Mouse (Mus musculus) lung, adult 2 months (tissue): Measurements from ENCODE around the gene Cope.

Source experiments
- CTCF ChIP-seq: fragments of 200-500 bp; IDR thresholded peaks from 2 replicates; pipeline ENCODE4 v1.5.1; 2011; ENCODE audit warnings: mild to moderate bottlenecking, low read length, control low read depth; ENCODE audit not compliant: insufficient read depth
- POLR2A ChIP-seq: fragments of 200-500 bp; IDR thresholded peaks from 2 replicates; pipeline ENCODE4 v1.6.1; 2011; ENCODE audit warnings: low read depth, mild to moderate bottlenecking, control low read depth, low read length, borderline replicate concordance; ENCODE audit errors: extremely low read depth

- TF ChIP-seq CTCF (no peak), POLR2A (no peak)
Measured at GRCm38 (mm10) chr8:70347443-70347842, 45.1 kb downstream of the Cope start.
